Mouse (Mus musculus): ENCODE results near the gene Tspo2. TPM values are rescaled to one million over a fixed set of nuclear protein-coding genes. Genes with fewer than 3 reads are reported as not detected.

Gene Tspo2
- total RNA-seq, 2 experiments from 2014 or later: 0.44 to 0.72 TPM

Other genes with a start within 250 kb of the Tspo2 start
- gene Trem1, start 218.8 kb downstream of the Tspo2 start, total RNA-seq (2021): not detected
- gene Trem3, start 203.7 kb downstream of the Tspo2 start, total RNA-seq (2021): not detected
- not detected for gene Treml4, start 187.2 kb downstream of the Tspo2 start, total RNA-seq (2021)
- under 1 TPM; 0.10 to 0.11 TPM for gene Treml2, start 152.0 kb downstream of the Tspo2 start, total RNA-seq (2021)
- gene B430306N03Rik, start 135.4 kb downstream of the Tspo2 start, total RNA-seq (2021): under 1 TPM; 0.06 to 0.07 TPM
- under 1 TPM; 0.66 to 0.94 TPM for gene Trem2, start 105.1 kb downstream of the Tspo2 start, total RNA-seq (2021)
- gene Treml1, start 91.6 kb downstream of the Tspo2 start, total RNA-seq (2021): not detected
- gene Nfya, start 41.6 kb downstream of the Tspo2 start, total RNA-seq (2021): 1 to 10 TPM; 9.1 to 9.3 TPM
- gene Oard1, start 41.5 kb downstream of the Tspo2 start, total RNA-seq (2021): 1 to 10 TPM; 7.4 to 8.3 TPM
- 100 to 1,000 TPM; 589 to 629 TPM for gene Apobec2, start 18.6 kb downstream of the Tspo2 start, total RNA-seq (2021)
- not detected for gene Unc5cl, start 3.4 kb upstream of the Tspo2 start, total RNA-seq (2021)